Mouse (Mus musculus) skeletal muscle tissue, adult 2 months (tissue): ENCODE data around the gene Emc3.
A peak's percentile ranks its signal among the peaks of the same experiment; 100 is the strongest.

ENCODE experiments used
- DNase-seq: peaks from one replicate; pipeline ENCODE4 v3.0.0-alpha.2; 2012; ENCODE audit warnings: low read depth, low spot score

Emc3 gene

DNA sequence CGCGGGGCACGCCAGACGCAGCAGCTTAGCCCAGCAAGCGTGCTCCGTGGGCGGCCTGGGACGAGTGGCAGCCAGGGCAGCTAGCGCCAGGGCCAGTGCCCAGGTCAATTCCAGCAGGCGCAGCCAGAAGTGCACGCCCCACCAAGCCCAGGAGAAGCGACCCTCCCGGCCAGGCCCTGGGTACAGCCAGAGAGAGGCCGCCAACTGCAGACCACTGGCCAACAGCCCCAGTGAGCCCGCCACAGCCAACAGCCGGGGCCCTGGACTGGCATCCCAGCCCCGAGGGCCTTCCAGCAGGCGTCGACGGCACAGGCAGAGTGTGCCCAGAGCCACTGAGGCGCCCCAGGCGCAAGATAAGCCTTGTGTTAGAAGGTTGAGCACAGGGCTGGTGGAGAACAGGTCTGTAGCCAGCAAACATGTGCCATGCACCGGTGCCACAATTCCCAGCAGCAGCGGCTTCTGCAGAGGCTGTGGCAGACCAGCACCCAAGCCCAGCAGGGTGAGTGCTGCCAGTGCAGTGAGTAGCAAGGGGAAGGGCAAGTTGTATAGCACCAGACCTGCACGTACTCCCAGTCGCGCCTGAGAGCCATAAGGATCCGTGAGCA is 36.3 kb downstream of the Emc3 start:
- no peak for DNase-seq

- peak; percentile 67 for DNase-seq
Measured at GRCm38 (mm10) chr6:113494258-113494788, 37.1 kb downstream of the Emc3 start.

- DNase-seq, result no peak
Measured at GRCm38 (mm10) chr6:113492101-113492864, 39.2 kb downstream of the Emc3 start.

DNA sequence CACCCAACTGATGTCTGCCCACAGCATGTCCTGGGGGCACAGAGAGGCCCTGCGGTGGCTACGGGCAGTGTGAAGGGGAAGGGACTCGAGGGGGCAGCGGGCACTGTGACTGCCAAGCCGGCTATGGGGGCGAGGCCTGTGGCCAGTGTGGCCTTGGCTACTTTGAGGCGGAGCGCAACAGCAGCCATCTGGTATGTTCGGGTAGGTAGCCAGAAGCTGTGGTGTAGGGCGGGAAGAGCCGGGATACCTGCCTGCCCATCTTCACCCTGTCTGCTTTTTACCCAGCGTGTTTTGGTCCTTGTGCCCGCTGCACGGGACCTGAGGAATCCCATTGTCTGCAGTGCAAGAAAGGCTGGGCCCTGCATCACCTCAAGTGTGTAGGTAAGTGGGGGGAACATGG is 42.0 kb downstream of the Emc3 start:
- DNase-seq, result no peak

DNA sequence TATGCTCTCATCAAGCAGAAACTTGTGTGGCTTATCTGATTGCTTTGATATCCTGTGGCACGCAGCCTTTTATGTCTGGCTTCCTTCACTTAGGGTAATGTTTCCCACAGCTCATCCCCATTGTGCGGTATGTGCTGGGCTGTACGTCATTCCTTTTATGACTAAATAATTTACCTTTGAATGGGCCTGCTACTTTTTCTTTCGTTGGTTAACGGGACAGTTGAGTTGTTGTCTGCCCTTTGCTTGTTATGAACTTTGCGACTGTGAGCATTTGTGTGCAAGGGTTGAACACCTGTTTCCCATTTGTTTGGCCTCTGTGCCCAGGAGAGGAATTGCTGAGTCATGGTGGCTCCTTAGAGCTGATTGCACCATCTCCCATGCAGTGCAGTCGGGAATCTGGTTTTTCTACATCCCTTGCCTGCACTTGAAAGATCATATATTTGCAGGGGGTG is 44.3 kb downstream of the Emc3 start:
- DNase-seq, result peak; percentile 72

- no peak for DNase-seq
Measured at GRCm38 (mm10) chr6:113483729-113484128, 47.7 kb downstream of the Emc3 start.

GRCm38 (mm10) chr6:113483100-113483615 is 48.3 kb downstream of the Emc3 start, which contains the start of gene Creld1:
Gene Creld1, plus strand, starts transcription at chr6:113483297.
- DNase-seq, result peak; percentile 97

DNA sequence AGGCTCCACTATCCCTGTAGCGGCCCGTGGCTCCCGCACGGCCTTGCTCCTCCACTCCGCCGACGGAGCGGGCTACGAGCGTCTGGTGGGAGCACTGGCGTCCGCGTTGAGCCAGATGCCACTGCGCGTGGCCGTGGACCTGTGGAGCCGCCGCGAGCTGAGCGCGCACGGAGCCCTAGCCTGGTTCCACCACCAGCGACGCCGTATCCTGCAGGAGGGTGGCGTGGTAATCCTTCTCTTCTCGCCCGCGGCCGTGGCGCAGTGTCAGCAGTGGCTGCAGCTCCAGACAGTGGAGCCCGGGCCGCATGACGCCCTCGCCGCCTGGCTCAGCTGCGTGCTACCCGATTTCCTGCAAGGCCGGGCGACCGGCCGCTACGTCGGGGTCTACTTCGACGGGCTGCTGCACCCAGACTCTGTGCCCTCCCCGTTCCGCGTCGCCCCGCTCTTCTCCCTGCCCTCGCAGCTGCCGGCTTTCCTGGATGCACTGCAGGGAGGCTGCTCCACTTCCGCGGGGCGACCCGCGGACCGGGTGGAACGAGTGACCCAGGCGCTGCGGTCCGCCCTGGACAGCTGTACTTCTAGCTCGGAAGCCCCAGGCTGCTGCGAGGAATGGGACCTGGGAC is 48.9 kb downstream of the Emc3 start:
- DNase-seq, result peak; percentile 38

DNA sequence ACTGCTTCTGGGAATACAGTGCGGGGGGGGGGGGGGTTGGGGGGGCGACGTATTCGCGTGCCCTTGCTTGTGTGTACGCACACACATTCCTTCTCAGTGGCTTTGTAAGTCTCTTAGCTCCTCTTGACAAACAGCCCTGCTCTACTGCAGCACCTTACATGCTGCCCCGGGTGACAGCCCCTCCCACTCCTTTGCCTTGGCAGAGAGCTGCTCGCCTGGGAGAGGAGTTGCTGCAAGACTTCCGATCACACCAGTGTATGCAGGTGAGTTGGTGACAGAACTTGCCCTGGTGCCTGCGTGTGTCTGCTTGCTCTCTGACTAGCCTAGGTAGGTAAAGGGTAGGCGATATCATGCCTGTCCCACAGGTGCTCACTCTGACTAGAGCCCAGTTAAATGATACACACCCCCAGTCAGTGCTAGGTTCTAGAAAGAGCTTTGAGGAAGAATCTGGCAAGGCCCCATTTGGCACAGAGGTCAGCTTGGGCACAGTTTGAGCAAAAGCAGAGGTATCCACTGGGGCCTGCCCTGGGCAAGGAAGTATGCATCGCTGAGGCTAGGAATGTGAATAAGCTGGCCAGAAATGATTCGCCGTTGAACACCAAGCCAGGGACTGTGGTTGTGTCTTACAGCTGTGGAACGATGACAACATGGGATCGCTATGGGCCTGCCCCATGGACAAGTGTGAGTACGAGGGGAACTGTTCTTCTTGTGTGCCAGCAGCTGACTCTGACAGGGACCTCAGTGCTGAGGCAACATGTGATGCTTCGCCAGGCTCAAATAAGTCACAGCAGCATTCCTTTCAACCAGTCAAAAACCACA is 50.7 kb downstream of the Emc3 start:
- DNase-seq, result peak; percentile 60

GRCm38 (mm10) chr6:113478906-113479305 is 52.5 kb downstream of the Emc3 start:
- DNase-seq, result no peak

- DNase-seq, result no peak
Measured at GRCm38 (mm10) chr6:113477353-113477752, 54.1 kb downstream of the Emc3 start.

- no peak for DNase-seq
Measured at GRCm38 (mm10) chr6:113473715-113474114, 57.7 kb downstream of the Emc3 start.

- no peak for DNase-seq
Measured at GRCm38 (mm10) chr6:113473246-113473645, 58.2 kb downstream of the Emc3 start.

DNA sequence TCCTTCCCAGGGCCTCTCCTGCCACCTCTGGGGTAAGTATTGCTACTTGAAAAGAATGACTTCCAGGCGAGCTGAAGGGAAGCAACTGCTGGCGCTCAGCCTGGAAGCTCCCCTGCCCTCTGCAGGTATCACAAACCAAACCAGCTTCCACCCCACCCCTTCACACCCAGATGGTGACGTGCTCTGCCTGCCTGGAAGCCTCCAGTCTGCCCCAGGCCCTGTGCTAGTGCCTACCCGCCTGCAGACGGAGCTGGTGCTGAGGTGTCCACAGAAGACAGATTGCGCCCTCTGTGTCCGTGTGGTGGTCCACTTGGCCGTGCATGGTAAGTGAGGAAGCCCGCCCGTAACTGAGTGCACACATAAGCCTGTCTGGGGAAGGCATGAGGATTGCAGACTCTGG is 59.4 kb downstream of the Emc3 start:
- DNase-seq, result no peak

- DNase-seq, result peak; percentile 70
Measured at GRCm38 (mm10) chr6:113471297-113471936, 60.0 kb downstream of the Emc3 start, which contains the start of gene Il17rc. Gene Il17rc, plus strand, starts transcription at chr6:113471427.

DNA sequence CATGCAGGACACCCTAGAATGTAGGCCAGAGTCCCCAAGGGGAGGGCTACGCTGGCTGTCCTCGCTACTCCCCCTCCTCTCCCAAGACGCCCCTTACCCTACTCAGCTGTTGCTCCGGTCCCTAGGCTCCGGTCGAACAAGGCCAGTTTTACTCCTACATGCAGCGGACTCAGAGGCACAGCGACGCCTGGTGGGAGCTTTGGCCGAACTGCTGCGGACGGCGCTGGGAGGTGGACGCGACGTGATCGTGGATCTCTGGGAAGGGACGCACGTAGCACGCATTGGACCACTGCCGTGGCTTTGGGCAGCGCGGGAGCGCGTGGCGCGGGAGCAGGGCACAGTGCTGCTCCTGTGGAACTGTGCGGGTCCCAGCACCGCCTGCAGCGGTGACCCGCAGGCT is 62.0 kb downstream of the Emc3 start:
- DNase-seq, result peak; percentile 57

DNA sequence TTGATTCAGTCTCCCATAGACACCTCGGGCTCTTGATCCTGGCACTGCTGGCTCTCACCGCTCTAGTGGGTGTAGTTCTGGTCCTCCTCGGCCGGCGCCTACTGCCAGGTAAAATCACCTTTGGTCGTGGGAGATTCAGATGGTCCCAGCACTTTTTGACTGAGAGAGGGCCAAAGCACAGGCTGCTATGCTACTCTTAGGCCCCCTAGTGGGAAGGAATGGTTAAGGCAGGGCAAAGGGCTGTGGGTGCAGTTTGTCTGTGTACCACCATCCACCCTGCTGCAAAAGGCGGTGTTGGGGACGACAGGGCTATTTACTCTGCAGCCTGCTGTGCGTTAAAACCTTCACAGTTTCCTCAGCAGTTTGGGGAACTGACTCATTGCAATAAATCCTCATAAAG is 62.4 kb downstream of the Emc3 start:
- DNase-seq, result no peak

- no peak for DNase-seq
Measured at GRCm38 (mm10) chr6:113468512-113468911, 62.9 kb downstream of the Emc3 start.

- no peak for DNase-seq
Measured at GRCm38 (mm10) chr6:113465602-113466001, 65.8 kb downstream of the Emc3 start.
